Mouse (Mus musculus): ENCODE measurements at regions not wholly inside any gene's neighbourhood (a gene's known extent, or its start where the extent isn't known, plus 50 kb on each side); places are given as distances from the start of the nearest gene placed in this dataset.

GRCm38 (mm10) chr2:128365004-128365403, 226.0 kb upstream of the Spdye4c start:
- Histone ChIP-seq H3K36me3 (ENCODE audit: control insufficient read depth, insufficient read depth) (no peaks in the 10 kb centered on the region), H3K27me3 (ENCODE audit: control insufficient read depth, insufficient read depth, low read depth, low read length) (no peaks in the 10 kb centered on the region), H3K9ac (ENCODE audit: low read depth, low read length) (no peak overlapping the region), H3K4me1 (ENCODE audit: control insufficient read depth, low read depth, low read length) (peaks cover 3% of the 10 kb centered on the region; the same call in 1 of the 2 replicates), H3K9me3 (replicated peaks; ENCODE audit: control insufficient read depth, low read length) (no peaks in the 10 kb centered on the region), H3K27ac (ENCODE audit: low read length) (no peak overlapping the region), H3K4me2 (ENCODE audit: low read depth, low read length) (no peak overlapping the region), H3K4me3 (ENCODE audit: low read depth, low read length) (no peak overlapping the region)
- no peak for ATAC-seq (ENCODE audit: low read depth)
- WGBS (ENCODE audit: insufficient replicate concordance), result 29% methylated on average over 3 of the region's 3 CpGs

DNA sequence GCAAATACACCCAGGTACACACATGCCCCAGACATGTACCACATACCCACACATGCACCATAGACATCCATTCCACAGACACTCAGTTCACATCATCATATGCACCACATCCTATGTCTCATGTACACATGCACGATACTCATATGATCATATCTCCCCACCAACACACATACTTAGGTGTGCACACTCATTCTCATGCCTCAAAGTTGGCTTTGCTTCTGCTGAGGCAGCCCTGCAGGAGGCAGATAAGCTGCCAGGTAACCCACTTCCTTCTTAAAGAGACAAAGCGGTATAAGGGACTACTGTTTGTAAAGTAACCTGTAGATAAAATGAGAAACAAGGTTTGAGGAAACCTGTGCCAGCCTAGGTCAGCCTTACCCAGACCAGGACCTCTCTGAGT, 225.2 kb upstream of the Spdye4c start:
- peaks cover 3% of the 10 kb centered on the region; the same call in 1 of the 2 replicates for H3K4me1 ChIP-seq (ENCODE audit: control insufficient read depth, low read depth, low read length)
- no peak overlapping the region for H3K27ac ChIP-seq (ENCODE audit: low read length)
- no peak for ATAC-seq (ENCODE audit: low read depth)
- no peaks in the 10 kb centered on the region for H3K27me3 ChIP-seq (ENCODE audit: control insufficient read depth, insufficient read depth, low read depth, low read length)
- 33% methylated on average over 2 of the region's 2 CpGs for WGBS (ENCODE audit: insufficient replicate concordance)
- H3K36me3 ChIP-seq (ENCODE audit: control insufficient read depth, insufficient read depth), result no peaks in the 10 kb centered on the region
- H3K4me3 ChIP-seq (ENCODE audit: low read depth, low read length), result no peak overlapping the region
- no peaks in the 10 kb centered on the region for H3K9me3 ChIP-seq (replicated peaks; ENCODE audit: control insufficient read depth, low read length)
- H3K9ac ChIP-seq (ENCODE audit: low read depth, low read length), result no peak overlapping the region
- no peak overlapping the region for H3K4me2 ChIP-seq (ENCODE audit: low read depth, low read length)

- Histone ChIP-seq H3K4me2 (ENCODE audit: low read depth, low read length) (no peak overlapping the region), H3K27me3 (ENCODE audit: control insufficient read depth, insufficient read depth, low read depth, low read length) (no peaks in the 10 kb centered on the region), H3K4me3 (ENCODE audit: low read depth, low read length) (no peak overlapping the region), H3K27ac (ENCODE audit: low read length) (no peak overlapping the region), H3K9ac (ENCODE audit: low read depth, low read length) (no peak overlapping the region), H3K36me3 (ENCODE audit: control insufficient read depth, insufficient read depth) (no peaks in the 10 kb centered on the region), H3K9me3 (replicated peaks; ENCODE audit: control insufficient read depth, low read length) (no peaks in the 10 kb centered on the region), H3K4me1 (ENCODE audit: control insufficient read depth, low read depth, low read length) (peaks cover 6% of the 10 kb centered on the region; the same call in 1 of the 2 replicates)
- ATAC-seq (ENCODE audit: low read depth), result no peak
- 64% methylated on average over 14 of the region's 14 CpGs for WGBS (ENCODE audit: insufficient replicate concordance)
These were observed 223.5 kb upstream of the Spdye4c start for GRCm38 (mm10) chr2:128367266-128368150.

DNA sequence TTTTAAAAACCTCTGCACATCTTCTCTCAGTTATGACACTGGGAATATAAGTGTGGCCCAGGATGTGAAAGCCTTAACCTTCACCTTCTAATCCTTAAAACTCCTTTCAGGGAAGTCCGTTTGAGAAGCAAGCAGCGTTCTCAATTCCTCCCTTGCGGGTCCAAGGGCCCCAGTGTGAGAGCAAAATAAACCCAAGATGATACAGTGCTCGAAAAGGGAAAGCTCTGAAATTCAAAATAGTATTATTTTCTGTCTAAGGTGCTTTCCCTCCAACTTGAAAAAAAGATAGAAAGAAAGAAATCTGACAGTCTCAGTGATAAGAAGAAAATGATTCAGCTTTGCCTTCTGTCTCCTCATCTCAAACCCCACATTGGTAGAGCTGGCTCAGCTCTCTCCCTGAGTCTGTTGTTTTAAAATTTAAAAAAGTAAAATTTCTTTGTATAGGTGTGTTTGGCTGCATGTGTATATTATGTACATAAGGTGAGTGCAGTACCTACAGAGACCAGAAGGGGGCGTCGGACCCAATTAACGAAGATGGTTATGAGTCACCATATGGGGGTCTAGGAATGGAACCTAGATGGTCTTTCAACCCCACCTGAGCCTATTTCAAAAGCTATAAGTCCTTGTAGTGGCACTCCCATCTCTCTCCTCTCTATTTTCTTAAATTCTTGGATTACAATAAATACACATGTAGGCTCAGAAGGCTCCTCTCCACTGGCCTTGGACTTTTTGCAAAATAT, 222.3 kb upstream of the Spdye4c start:
- Histone ChIP-seq H3K27ac (ENCODE audit: low read length) (no peak overlapping the region), H3K4me1 (ENCODE audit: control insufficient read depth, low read depth, low read length) (peaks cover 11% of the 10 kb centered on the region), H3K27me3 (ENCODE audit: control insufficient read depth, insufficient read depth, low read depth, low read length) (no peaks in the 10 kb centered on the region), H3K4me3 (ENCODE audit: low read depth, low read length) (no peak overlapping the region), H3K36me3 (ENCODE audit: control insufficient read depth, insufficient read depth) (no peaks in the 10 kb centered on the region), H3K9me3 (replicated peaks; ENCODE audit: control insufficient read depth, low read length) (no peaks in the 10 kb centered on the region), H3K4me2 (ENCODE audit: low read depth, low read length) (no peak overlapping the region), H3K9ac (ENCODE audit: low read depth, low read length) (no peak overlapping the region)
- ATAC-seq (ENCODE audit: low read depth), result no peak
- 58% methylated on average over 7 of the region's 7 CpGs for WGBS (ENCODE audit: insufficient replicate concordance)

DNA sequence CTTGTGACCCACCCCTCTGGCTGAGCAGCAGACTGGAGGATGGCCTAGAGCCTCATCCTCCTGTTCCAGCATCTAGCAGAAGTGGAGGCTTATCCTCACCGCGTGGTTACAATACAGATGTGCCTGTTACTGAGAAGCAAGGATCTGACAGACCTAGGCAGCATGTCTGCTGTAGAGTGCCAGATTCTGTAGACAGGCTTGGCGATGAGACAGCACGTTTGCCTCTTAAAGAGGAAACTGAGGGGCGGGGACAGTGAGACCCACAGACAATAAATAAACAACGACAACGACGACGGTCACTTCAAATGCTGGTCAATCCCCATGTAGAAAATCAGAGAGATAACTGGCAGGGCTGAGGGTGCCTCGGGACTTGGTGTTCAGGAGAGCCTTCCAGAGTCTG, 220.2 kb upstream of the Spdye4c start:
- no peaks in the 10 kb centered on the region for H3K9me3 ChIP-seq (replicated peaks; ENCODE audit: control insufficient read depth, low read length)
- no peak overlapping the region for H3K4me3 ChIP-seq (ENCODE audit: low read depth, low read length)
- H3K9ac ChIP-seq (ENCODE audit: low read depth, low read length), result no peak overlapping the region
- peaks cover 9% of the 10 kb centered on the region for H3K4me1 ChIP-seq (ENCODE audit: control insufficient read depth, low read depth, low read length)
- H3K27ac ChIP-seq (ENCODE audit: low read length), result no peak overlapping the region
- no peaks in the 10 kb centered on the region for H3K27me3 ChIP-seq (ENCODE audit: control insufficient read depth, insufficient read depth, low read depth, low read length)
- WGBS (ENCODE audit: insufficient replicate concordance), result 26% methylated on average over 10 of the region's 10 CpGs
- no peak for ATAC-seq (ENCODE audit: low read depth)
- no peak overlapping the region for H3K4me2 ChIP-seq (ENCODE audit: low read depth, low read length)
- H3K36me3 ChIP-seq (ENCODE audit: control insufficient read depth, insufficient read depth), result no peaks in the 10 kb centered on the region

- ATAC-seq (ENCODE audit: low read depth), result no peak
- H3K27me3 ChIP-seq (ENCODE audit: control insufficient read depth, insufficient read depth, low read depth, low read length), result no peaks in the 10 kb centered on the region
- no peaks in the 10 kb centered on the region for H3K36me3 ChIP-seq (ENCODE audit: control insufficient read depth, insufficient read depth)
- H3K27ac ChIP-seq (ENCODE audit: low read length), result no peak overlapping the region
- H3K4me3 ChIP-seq (ENCODE audit: low read depth, low read length), result no peak overlapping the region
- H3K4me2 ChIP-seq (ENCODE audit: low read depth, low read length), result no peak overlapping the region
- H3K4me1 ChIP-seq (ENCODE audit: control insufficient read depth, low read depth, low read length), result peaks cover 9% of the 10 kb centered on the region
- 59% methylated on average over 13 of the region's 13 CpGs for WGBS (ENCODE audit: insufficient replicate concordance)
- H3K9me3 ChIP-seq (replicated peaks; ENCODE audit: control insufficient read depth, low read length), result no peaks in the 10 kb centered on the region
- no peak overlapping the region for H3K9ac ChIP-seq (ENCODE audit: low read depth, low read length)
These were observed 218.8 kb upstream of the Spdye4c start for GRCm38 (mm10) chr2:128372204-128372603.

DNA sequence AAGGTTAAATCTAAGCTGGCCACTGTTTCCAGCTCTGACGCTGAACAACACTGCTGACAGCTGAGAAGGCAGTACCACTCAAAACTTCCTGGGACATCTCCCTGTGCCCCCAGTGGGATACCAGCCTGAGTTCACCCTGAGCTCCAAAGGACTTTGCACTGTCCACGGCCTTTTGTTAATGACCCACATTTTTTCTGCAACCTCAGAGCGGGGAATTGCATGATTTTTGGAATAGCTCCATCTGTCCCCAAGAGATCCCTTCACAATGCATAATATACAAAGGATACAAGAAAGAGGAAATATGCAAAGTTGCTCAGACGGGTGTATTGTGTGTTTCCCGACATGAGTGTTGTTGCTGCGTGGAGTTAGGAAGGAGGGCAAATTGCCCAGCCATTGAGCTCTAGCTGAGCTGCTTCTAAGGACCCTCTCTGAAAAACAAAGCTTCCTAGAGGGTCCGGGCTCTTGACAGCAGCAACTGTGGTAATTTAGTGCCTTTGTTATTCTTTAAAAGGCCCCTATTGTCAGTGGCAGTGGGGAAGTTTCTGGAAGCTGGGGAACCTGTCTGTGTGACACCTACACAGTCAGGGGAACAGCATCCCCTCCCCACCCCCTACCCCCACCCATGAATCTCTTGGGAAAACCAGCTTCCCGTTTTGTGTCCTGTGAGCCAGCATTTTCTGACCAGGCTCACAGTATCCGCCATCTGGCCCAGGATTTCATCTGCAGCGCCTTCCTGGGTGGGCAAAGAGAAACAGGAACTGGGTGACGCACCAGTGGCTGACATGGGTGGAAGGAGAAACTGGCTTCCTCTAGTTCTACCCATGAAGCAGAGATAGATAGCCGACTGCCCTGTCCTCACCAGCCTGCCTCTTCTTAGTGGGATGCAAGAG, 217.4 kb upstream of the Spdye4c start:
- ATAC-seq (ENCODE audit: low read depth), result 0 out of 2 replicates have a peak, but pooled peaks have one; percentile 11
- H3K36me3 ChIP-seq (ENCODE audit: control insufficient read depth, insufficient read depth), result no peaks in the 10 kb centered on the region
- no peaks in the 10 kb centered on the region for H3K9me3 ChIP-seq (replicated peaks; ENCODE audit: control insufficient read depth, low read length)
- no peak overlapping the region for H3K4me2 ChIP-seq (ENCODE audit: low read depth, low read length)
- H3K27me3 ChIP-seq (ENCODE audit: control insufficient read depth, insufficient read depth, low read depth, low read length), result no peaks in the 10 kb centered on the region
- no peak overlapping the region for H3K9ac ChIP-seq (ENCODE audit: low read depth, low read length)
- WGBS (ENCODE audit: insufficient replicate concordance), result 35% methylated on average over 12 of the region's 12 CpGs
- 0 out of 2 replicates have a peak overlapping the region, but pooled peaks have one; percentile 29 for H3K27ac ChIP-seq (ENCODE audit: low read length)
- H3K4me3 ChIP-seq (ENCODE audit: low read depth, low read length), result no peak overlapping the region
- peaks cover 9% of the 10 kb centered on the region for H3K4me1 ChIP-seq (ENCODE audit: control insufficient read depth, low read depth, low read length)

- 0 out of 2 replicates have a peak overlapping the region, but pooled peaks have one; percentile 29 for H3K27ac ChIP-seq (ENCODE audit: low read length)
- no peaks in the 10 kb centered on the region for H3K27me3 ChIP-seq (ENCODE audit: control insufficient read depth, insufficient read depth, low read depth, low read length)
- H3K4me3 ChIP-seq (ENCODE audit: low read depth, low read length), result no peak overlapping the region
- no peak overlapping the region for H3K4me2 ChIP-seq (ENCODE audit: low read depth, low read length)
- WGBS (ENCODE audit: insufficient replicate concordance), result 44% methylated on average over 2 of the region's 2 CpGs
- no peak for ATAC-seq (ENCODE audit: low read depth)
- no peak overlapping the region for H3K9ac ChIP-seq (ENCODE audit: low read depth, low read length)
- H3K9me3 ChIP-seq (replicated peaks; ENCODE audit: control insufficient read depth, low read length), result no peaks in the 10 kb centered on the region
- no peaks in the 10 kb centered on the region for H3K36me3 ChIP-seq (ENCODE audit: control insufficient read depth, insufficient read depth)
- H3K4me1 ChIP-seq (ENCODE audit: control insufficient read depth, low read depth, low read length), result peaks cover 9% of the 10 kb centered on the region
These were observed 216.8 kb upstream of the Spdye4c start for GRCm38 (mm10) chr2:128374253-128374566.

All from liver, embryonic 16.5 days (tissue).